Mouse (Mus musculus): ENCODE measurements around the gene Sema6c.

GRCm38 (mm10) chr3:95130081-95130480 lies 30.2 kb upstream of the Sema6c start:
- TF ChIP-seq CTCF (IDR thresholded peaks at IDR 0.05; ENCODE audit: low read depth, low read length) (no peak), POLR2A (IDR thresholded peaks at IDR 0.05; ENCODE audit: extremely low read depth, insufficient read depth, low read length) (no peak)

Data from liver, adult 2 months (tissue).